Mouse (Mus musculus) brain, embryonic 14.5 days (tissue): ENCODE measurements around the gene Steap1.

Experiments
- CTCF ChIP-seq: fragments of 200-500 bp; IDR thresholded peaks from 2 replicates; pipeline ENCODE4 v1.5.1; 2012; ENCODE audit warnings: inconsistent platforms, mild to moderate bottlenecking, moderate library complexity, borderline replicate concordance; ENCODE audit not compliant: insufficient read depth, insufficient read length; ENCODE audit errors: extremely low read depth
- POLR2A ChIP-seq: fragments of 200-500 bp; IDR thresholded peaks from 2 replicates; pipeline ENCODE4 v1.6.1; 2012; ENCODE audit warnings: mild to moderate bottlenecking, inconsistent platforms, borderline replicate concordance; ENCODE audit not compliant: poor library complexity, insufficient read depth, insufficient read length, severe bottlenecking; ENCODE audit errors: extremely low read depth

DNA sequence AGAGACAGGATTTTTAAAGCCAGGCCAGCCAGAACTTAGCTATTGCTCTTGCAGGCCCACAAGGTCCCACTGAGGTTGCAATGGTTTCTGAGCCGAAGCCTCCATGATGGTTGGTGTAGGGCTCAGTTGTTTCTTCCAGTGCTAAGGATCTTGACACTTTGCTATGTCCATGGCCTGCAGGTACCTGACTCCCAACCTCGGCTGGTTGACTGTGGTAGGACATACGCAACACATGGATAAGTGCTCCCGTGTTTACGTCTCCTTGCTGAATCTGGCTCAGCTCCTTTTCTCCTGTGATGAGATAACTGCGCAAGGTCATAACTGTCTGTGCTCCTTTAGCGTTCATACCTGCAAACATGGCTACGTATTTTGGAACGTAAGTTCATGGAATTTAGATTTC is 14.7 kb downstream of the Steap1 start:
- TF ChIP-seq POLR2A (no peak), CTCF (no peak)
